8 mouse cellular contexts compared by ENCODE assay signal in genomic region chr11:120239581-120239991, GRCm38 (mm10). TPM values are rescaled to one million over a fixed set of nuclear protein-coding genes. Genes with fewer than 3 reads are reported as not detected.
DNase-seq lines count a peak whose midpoint lies in the region; ATAC-seq and TF ChIP-seq lines count a peak whose summit lies in the region.

No protein-coding gene starts in this region.

- no peaks in the 10 kb centered on the region for H3K9me3 ChIP-seq in heart, embryonic 11.5 days (replicated peaks; ENCODE audit: control insufficient read depth, low read length)
- no peaks in the 10 kb centered on the region for H3K9me3 ChIP-seq in hindbrain, embryonic 14.5 days (ENCODE audit: control insufficient read depth, low read length)
- no peaks in the 10 kb centered on the region for H3K9me3 ChIP-seq in midbrain, postnatal 0 days (ENCODE audit: low read length)

- no peaks in the 10 kb centered on the region for H3K36me3 ChIP-seq in heart, embryonic 11.5 days (ENCODE audit: control insufficient read depth, insufficient read depth, low read length)
- peaks cover 10% of the 10 kb centered on the region; the same call in 1 of the 2 replicates for H3K36me3 ChIP-seq in hindbrain, embryonic 14.5 days (replicated peaks; ENCODE audit: control insufficient read depth, insufficient read depth)
- peaks cover 3% of the 10 kb centered on the region; the same call in 1 of the 2 replicates for H3K36me3 ChIP-seq in midbrain, postnatal 0 days (ENCODE audit: insufficient read depth, low read length)

- H3K27ac ChIP-seq in heart, embryonic 11.5 days (ENCODE audit: low read depth, low read length): peak overlapping the region; percentile 92
- H3K27ac ChIP-seq in hindbrain, embryonic 14.5 days: peak overlapping the region; percentile 100
- peak overlapping the region; percentile 99 for H3K27ac ChIP-seq in midbrain, postnatal 0 days (ENCODE audit: low read depth, low read length)

- H3K9ac ChIP-seq in heart, embryonic 11.5 days (ENCODE audit: low read depth, low read length): peak overlapping the region; percentile 76
- peak overlapping the region; percentile 100 for H3K9ac ChIP-seq in hindbrain, embryonic 14.5 days
- H3K9ac ChIP-seq in midbrain, postnatal 0 days (replicated peaks; ENCODE audit: low read length, poor library complexity, severe bottlenecking): peak overlapping the region; percentile 100

- 9% methylated on average over 11 of the region's 11 CpGs for WGBS in heart, embryonic 11.5 days (ENCODE audit: insufficient replicate concordance)
- WGBS in hindbrain, embryonic 14.5 days: 5% methylated on average over 11 of the region's 11 CpGs
- 4% methylated on average over 11 of the region's 11 CpGs for WGBS in midbrain, postnatal 0 days

- intact Hi-C loops in heart, postnatal 14 days (cut with DNase I): no loop called here

- TF ChIP-seq CTCF in midbrain, postnatal 0 days (IDR thresholded peaks at IDR 0.05): no peak

- H3K4me3 ChIP-seq in heart, embryonic 11.5 days (ENCODE audit: low read depth, low read length): peak overlapping the region; percentile 78
- peak overlapping the region; percentile 88 for H3K4me3 ChIP-seq in hindbrain, embryonic 14.5 days (replicated peaks; ENCODE audit: low read length)
- H3K4me3 ChIP-seq in midbrain, postnatal 0 days (ENCODE audit: low read depth, low read length): peak overlapping the region; percentile 97

- peaks cover 50% of the 10 kb centered on the region for H3K4me1 ChIP-seq in heart, embryonic 11.5 days (ENCODE audit: control insufficient read depth, insufficient read depth, low read length)
- H3K4me1 ChIP-seq in hindbrain, embryonic 14.5 days (replicated peaks; ENCODE audit: control insufficient read depth, insufficient read depth, low read length): peaks cover 67% of the 10 kb centered on the region
- peaks cover 26% of the 10 kb centered on the region for H3K4me1 ChIP-seq in midbrain, postnatal 0 days (ENCODE audit: insufficient read depth, low read length)

- peak overlapping the region; percentile 100 for H3K4me2 ChIP-seq in heart, embryonic 11.5 days
- peak overlapping the region; percentile 100 for H3K4me2 ChIP-seq in hindbrain, embryonic 14.5 days (replicated peaks)
- peak overlapping the region; percentile 95 for H3K4me2 ChIP-seq in midbrain, postnatal 0 days (ENCODE audit: low read depth, low read length, poor library complexity, severe bottlenecking)

- peaks cover 5% of the 10 kb centered on the region for H3K27me3 ChIP-seq in heart, embryonic 11.5 days (ENCODE audit: control insufficient read depth, insufficient read depth, low read length)
- no peaks in the 10 kb centered on the region for H3K27me3 ChIP-seq in hindbrain, embryonic 14.5 days (ENCODE audit: control insufficient read depth, insufficient read depth, low read length)
- no peaks in the 10 kb centered on the region for H3K27me3 ChIP-seq in midbrain, postnatal 0 days (ENCODE audit: insufficient read depth, low read length)

- no peak for DNase-seq in heart, postnatal 14 days
- DNase-seq in embryo, embryonic 10 days (ENCODE audit: low spot score): peak; percentile 64
- DNase-seq in hindbrain, embryonic 14.5 days (ENCODE audit: low spot score): no peak
- DNase-seq in midbrain, postnatal 0 days (ENCODE audit: low spot score): no peak
- no peak for DNase-seq in ovary, postnatal 10 days (ENCODE audit: low spot score)
- DNase-seq in adrenal gland, postnatal 14 days: no peak
- DNase-seq in kidney, adult 8-10 months: no peak

- ATAC-seq in heart, embryonic 11.5 days (replicated peaks; ENCODE audit: insufficient number of reproducible peaks, low FRiP score, low TSS enrichment): no peak
- ATAC-seq in hindbrain, embryonic 14.5 days (ENCODE audit: low FRiP score): no peak
- no peak for ATAC-seq in midbrain, postnatal 0 days (ENCODE audit: low FRiP score)

RNA-seq across cellular contexts. Expression of gene Bahcc1, which starts 6.8 kb away (rescaled TPM):
- polyA plus RNA-seq in heart, embryonic 11.5 days (2014; fragmentation: Nextera tagmentation; extraction: Ambion mirVana): 7.0 and 9.1 TPM in 2 replicates
- 10 to 100 TPM in 1 of 2 experiments, 1 to 10 TPM in 1; 7.8 to 10.0 TPM for total RNA-seq in heart, postnatal 14 days (2021)
- polyA plus RNA-seq in hindbrain, embryonic 14.5 days (2014; fragmentation: Nextera tagmentation; extraction: Ambion mirVana): 15.9 and 16.3 TPM in 2 replicates
- total RNA-seq in midbrain, postnatal 0 days (2014; rRNA removed): 39.9 and 49.8 TPM in 2 replicates
- 5.9 and 9.5 TPM in 2 replicates for polyA plus RNA-seq in midbrain, postnatal 0 days (2015; fragmentation: Nextera tagmentation; extraction: Ambion mirVana)
- 12.4 and 17.2 TPM in 2 replicates for total RNA-seq in adrenal gland, postnatal 14 days (2021)
